Mouse (Mus musculus) myocyte (in vitro differentiated cells): ENCODE measurements around the gene Cox6a2. TPM values are rescaled to one million over a fixed set of nuclear protein-coding genes. Genes with fewer than 3 reads are reported as not detected.
A peak's percentile ranks its signal among the peaks of the same experiment; 100 is the strongest.

ENCODE experiments used
- H3K27me3 ChIP-seq: one replicate; pipeline ENCODE4 v1.6.1; 2011; ENCODE audit not compliant: control insufficient read depth, insufficient read depth, insufficient read length
- H3K36me3 ChIP-seq: one replicate; pipeline ENCODE4 v1.6.1; 2011; ENCODE audit not compliant: control insufficient read depth, insufficient read depth
- H3K4me2 ChIP-seq: one replicate; pipeline ENCODE4 v1.6.1; 2011; ENCODE audit warnings: low read depth, control low read depth
- H3K4me3 ChIP-seq: one replicate; pipeline ENCODE4 v1.5.1; 2011; ENCODE audit warnings: mild to moderate bottlenecking, control low read depth, moderate library complexity
- H3K79me2 ChIP-seq: one replicate; pipeline ENCODE4 v1.6.1; 2011; ENCODE audit not compliant: control insufficient read depth, insufficient read depth
- H3ac ChIP-seq: one replicate; pipeline ENCODE4 v1.6.1; 2011; ENCODE audit not compliant: control insufficient read depth, insufficient read length
- CEBPB ChIP-seq: IDR thresholded peaks from 2 replicates; pipeline ENCODE4 v1.6.1; 2011; ENCODE audit warnings: mild to moderate bottlenecking, moderate library complexity; ENCODE audit not compliant: poor library complexity, insufficient read depth, severe bottlenecking
- E2F4 ChIP-seq: IDR thresholded peaks from one replicate; pipeline ENCODE4 v1.6.1; 2011; ENCODE audit warnings: mild to moderate bottlenecking, control low read depth, moderate library complexity; ENCODE audit not compliant: insufficient read depth
- MAX ChIP-seq: IDR thresholded peaks from one replicate; pipeline ENCODE4 v1.6.1; 2011; ENCODE audit warnings: low read depth, mild to moderate bottlenecking, control low read depth
- MYOD1 ChIP-seq, 3 experiments: IDR thresholded peaks; one replicate each; pipeline ENCODE4 v1.6.1; 2011; ENCODE audit warnings: control low read depth in 2 of 3, low read depth in 2 of 3, mild to moderate bottlenecking in 2 of 3, moderate library complexity in 1 of 3; ENCODE audit not compliant: insufficient read length in 2 of 3, control insufficient read depth in 1 of 3
- MYOG ChIP-seq, 3 experiments: IDR thresholded peaks; one replicate each; pipeline ENCODE4 v1.6.1; 2011; ENCODE audit warnings: control low read depth in 2 of 3, low read depth in 2 of 3, mild to moderate bottlenecking in 2 of 3; ENCODE audit not compliant: insufficient read length in 2 of 3, control insufficient read depth in 1 of 3, insufficient read depth in 1 of 3
- POLR2A ChIP-seq: IDR thresholded peaks from one replicate; pipeline ENCODE4 v1.6.1; 2011; ENCODE audit warnings: low read depth, mild to moderate bottlenecking, control low read depth, moderate library complexity; ENCODE audit not compliant: insufficient read length
- POLR2AphosphoS2 ChIP-seq: IDR thresholded peaks from one replicate; pipeline ENCODE4 v1.6.1; 2011; ENCODE audit warnings: low read depth, control low read depth; ENCODE audit not compliant: insufficient read length
- REST ChIP-seq: IDR thresholded peaks from one replicate; pipeline ENCODE4 v1.6.1; 2011; ENCODE audit warnings: mild to moderate bottlenecking, control low read depth, moderate library complexity; ENCODE audit not compliant: insufficient read depth, insufficient read length
- SRF ChIP-seq: IDR thresholded peaks from one replicate; pipeline ENCODE4 v1.6.1; 2011; ENCODE audit warnings: low read depth; ENCODE audit not compliant: control insufficient read depth, insufficient read length
- TCF12 ChIP-seq: IDR thresholded peaks from one replicate; pipeline ENCODE4 v1.6.1; 2011; ENCODE audit warnings: mild to moderate bottlenecking, control low read depth; ENCODE audit not compliant: poor library complexity, insufficient read depth, severe bottlenecking
- TCF3 ChIP-seq: IDR thresholded peaks from one replicate; pipeline ENCODE4 v1.6.1; 2011; ENCODE audit warnings: low read depth, control low read depth; ENCODE audit not compliant: insufficient read length
- USF1 ChIP-seq: IDR thresholded peaks from one replicate; pipeline ENCODE4 v1.6.1; 2011; ENCODE audit warnings: low read depth, mild to moderate bottlenecking, control low read depth, moderate library complexity
- polyA plus RNA-seq: library from polyadenylated mRNA; unstranded; fragments of >200 nt; fragmentation: generic; extraction: Trizol; gene quantifications from one replicate; pipeline ENCODE4 v1.2.1, GENCODE M21; 2012; ENCODE audit warnings: missing spikeins

Cox6a2 gene
- polyA plus RNA-seq, 1 experiment: 1,017 TPM

- no peak overlapping the region for H3ac ChIP-seq
- no peak overlapping the region for H3K4me2 ChIP-seq
- no peaks in the 10 kb centered on the region for H3K27me3 ChIP-seq
- no peak overlapping the region for H3K4me3 ChIP-seq
- H3K36me3 ChIP-seq: no peaks in the 10 kb centered on the region
- no peaks in the 10 kb centered on the region for H3K79me2 ChIP-seq
- TF ChIP-seq TCF3 (no peak), POLR2AphosphoS2 (no peak), E2F4 (no peak), SRF (no peak), MYOG (IDR thresholded peaks at IDR 0.05; ENCODE audit: control insufficient read depth in 1 of 3, insufficient read depth in 1 of 3, insufficient read length in 2 of 3, low read depth in 2 of 3) (no peak), CEBPB (no peak), POLR2A (no peak), TCF12 (no peak), MAX (no peak), REST (no peak), USF1 (no peak), MYOD1 (IDR thresholded peaks at IDR 0.05; ENCODE audit: control insufficient read depth in 1 of 3, insufficient read length in 2 of 3, low read depth in 2 of 3) (no peak)
Observed at GRCm38 (mm10) chr7:128235481-128235880, 29.3 kb upstream of the Cox6a2 start.

DNA sequence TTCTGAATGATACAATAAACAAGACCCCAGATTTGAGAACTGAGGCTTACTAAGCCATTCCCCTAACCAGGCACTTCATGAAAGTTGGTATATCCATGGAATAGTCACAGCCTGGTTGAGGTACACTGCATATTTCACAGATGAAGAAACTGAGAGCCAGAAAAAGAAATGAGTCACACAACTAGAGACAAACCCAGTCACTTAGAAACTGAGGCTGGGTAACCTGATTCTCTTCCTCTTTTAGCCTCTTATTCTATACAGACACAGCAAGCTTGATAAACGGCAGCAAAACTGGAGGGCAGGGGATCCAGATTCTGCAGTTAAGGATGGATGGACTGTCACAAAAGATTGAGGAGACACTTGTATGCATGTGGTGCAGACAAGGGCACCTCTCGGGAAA, 28.6 kb upstream of the Cox6a2 start:
- H3ac ChIP-seq: no peak overlapping the region
- H3K4me2 ChIP-seq: no peak overlapping the region
- no peak overlapping the region for H3K4me3 ChIP-seq
- H3K79me2 ChIP-seq: no peaks in the 10 kb centered on the region
- H3K27me3 ChIP-seq: no peaks in the 10 kb centered on the region
- TF ChIP-seq MYOD1 (IDR thresholded peaks at IDR 0.05; ENCODE audit: control insufficient read depth in 1 of 3, insufficient read length in 2 of 3, low read depth in 2 of 3): no peak
- TF ChIP-seq TCF12: no peak
- no peaks in the 10 kb centered on the region for H3K36me3 ChIP-seq

- no peaks in the 10 kb centered on the region for H3K27me3 ChIP-seq
- no peaks in the 10 kb centered on the region for H3K79me2 ChIP-seq
- no peak overlapping the region for H3K4me2 ChIP-seq
- H3ac ChIP-seq: no peak overlapping the region
- no peaks in the 10 kb centered on the region for H3K36me3 ChIP-seq
- H3K4me3 ChIP-seq: no peak overlapping the region
- TF ChIP-seq POLR2AphosphoS2 (peak; percentile 31), USF1 (no peak), REST (peak; percentile 97), E2F4 (no peak), MAX (no peak), POLR2A (no peak), CEBPB (no peak), MYOG (IDR thresholded peaks at IDR 0.05; ENCODE audit: control insufficient read depth in 1 of 3, insufficient read depth in 1 of 3, insufficient read length in 2 of 3, low read depth in 2 of 3) (no peak), TCF3 (no peak), SRF (no peak), MYOD1 (IDR thresholded peaks at IDR 0.05; ENCODE audit: control insufficient read depth in 1 of 3, insufficient read length in 2 of 3, low read depth in 2 of 3) (no peak), TCF12 (no peak)
Observed at GRCm38 (mm10) chr7:128231741-128232140, 25.6 kb upstream of the Cox6a2 start.

GRCm38 (mm10) chr7:128220936-128221335, 14.7 kb upstream of the Cox6a2 start:
- no peak overlapping the region for H3K4me3 ChIP-seq
- no peak overlapping the region for H3K4me2 ChIP-seq
- no peak overlapping the region for H3ac ChIP-seq

GRCm38 (mm10) chr7:128219952-128220351, 13.8 kb upstream of the Cox6a2 start:
- Histone ChIP-seq H3K4me2 (no peak overlapping the region), H3ac (no peak overlapping the region), H3K79me2 (no peaks in the 10 kb centered on the region), H3K4me3 (no peak overlapping the region), H3K27me3 (peaks cover 32% of the 10 kb centered on the region), H3K36me3 (no peaks in the 10 kb centered on the region)
- TF ChIP-seq E2F4: no peak
- no peak for TF ChIP-seq MYOD1 (IDR thresholded peaks at IDR 0.05; ENCODE audit: control insufficient read depth in 1 of 3, insufficient read length in 2 of 3, low read depth in 2 of 3)
- no peak for TF ChIP-seq MAX
- no peak for TF ChIP-seq USF1
- TF ChIP-seq TCF3: no peak
- TF ChIP-seq CEBPB: no peak
- TF ChIP-seq POLR2AphosphoS2: no peak
- no peak for TF ChIP-seq TCF12
- TF ChIP-seq SRF: no peak
- TF ChIP-seq MYOG (IDR thresholded peaks at IDR 0.05; ENCODE audit: control insufficient read depth in 1 of 3, insufficient read depth in 1 of 3, insufficient read length in 2 of 3, low read depth in 2 of 3): no peak
- no peak for TF ChIP-seq POLR2A
- no peak for TF ChIP-seq REST

More at GRCm38 (mm10) chr7:128220936-128221335, 14.7 kb upstream of the Cox6a2 start:
- H3K79me2 ChIP-seq: no peaks in the 10 kb centered on the region
- TF ChIP-seq E2F4 (no peak), MYOG (IDR thresholded peaks at IDR 0.05; ENCODE audit: control insufficient read depth in 1 of 3, insufficient read depth in 1 of 3, insufficient read length in 2 of 3, low read depth in 2 of 3) (no peak), TCF12 (no peak), REST (no peak), POLR2A (no peak), MYOD1 (IDR thresholded peaks at IDR 0.05; ENCODE audit: control insufficient read depth in 1 of 3, insufficient read length in 2 of 3, low read depth in 2 of 3) (no peak), USF1 (no peak), MAX (no peak), POLR2AphosphoS2 (no peak), TCF3 (no peak), CEBPB (no peak), SRF (no peak)
- H3K36me3 ChIP-seq: no peaks in the 10 kb centered on the region
- peaks cover 32% of the 10 kb centered on the region for H3K27me3 ChIP-seq
